Mouse (Mus musculus): ENCODE data around the gene Sox30.

The Sox30 gene

GRCm38 (mm10) chr11:46055896-46056769 lies 76.0 kb downstream of the Sox30 start, which contains the start of gene Adam19:
TSS of gene Adam19 (plus strand) at chr11:46055992.
- DNase-seq (ENCODE audit: low spot score): peak; percentile 20

GRCm38 (mm10) chr11:46056770-46057411 lies 76.8 kb downstream of the Sox30 start:
- peak; percentile 27 for DNase-seq (ENCODE audit: low spot score)

GRCm38 (mm10) chr11:46058011-46058410 lies 77.9 kb downstream of the Sox30 start:
- DNase-seq (ENCODE audit: low spot score): no peak

- DNase-seq (ENCODE audit: low spot score): no peak
These were observed 78.8 kb downstream of the Sox30 start for GRCm38 (mm10) chr11:46058916-46059315.

GRCm38 (mm10) chr11:46059887-46060650 lies 80.0 kb downstream of the Sox30 start:
- DNase-seq (ENCODE audit: low spot score): no peak

GRCm38 (mm10) chr11:46060651-46061020 lies 80.5 kb downstream of the Sox30 start:
- no peak for DNase-seq (ENCODE audit: low spot score)

- DNase-seq (ENCODE audit: low spot score): no peak
These were observed 81.8 kb downstream of the Sox30 start for GRCm38 (mm10) chr11:46061776-46062445.

GRCm38 (mm10) chr11:46062569-46062968 lies 82.5 kb downstream of the Sox30 start:
- DNase-seq (ENCODE audit: low spot score): no peak

- peak; percentile 24 for DNase-seq (ENCODE audit: low spot score)
These were observed 83.1 kb downstream of the Sox30 start for GRCm38 (mm10) chr11:46062993-46063731.

- DNase-seq (ENCODE audit: low spot score): no peak
These were observed 84.7 kb downstream of the Sox30 start for GRCm38 (mm10) chr11:46064767-46065166.

- peak; percentile 73 for DNase-seq (ENCODE audit: low spot score)
These were observed 85.3 kb downstream of the Sox30 start for GRCm38 (mm10) chr11:46065201-46066011.
